Mouse (Mus musculus) cerebral cortex, adult 2 months (tissue): Measurements from ENCODE around the gene Tnks1bp1.

ENCODE experiments used
- WGBS: fragments of 180-500 bp; shearing (Covaris S2); methylation state at CpG from one replicate; pipeline ENCODE4 v1.1.7; 2018; 5-methylcytosine and 5-hydroxymethylcytosine counted together

The Tnks1bp1 gene

GRCm38 (mm10) chr2:85091325-85091724, 43.5 kb downstream of the Tnks1bp1 start:
- 70% methylated on average over 4 of the region's 4 CpGs for WGBS

- WGBS = 78% methylated on average over 1 of the region's 1 CpGs
Observed at GRCm38 (mm10) chr2:85093376-85093775, 45.6 kb downstream of the Tnks1bp1 start.

DNA sequence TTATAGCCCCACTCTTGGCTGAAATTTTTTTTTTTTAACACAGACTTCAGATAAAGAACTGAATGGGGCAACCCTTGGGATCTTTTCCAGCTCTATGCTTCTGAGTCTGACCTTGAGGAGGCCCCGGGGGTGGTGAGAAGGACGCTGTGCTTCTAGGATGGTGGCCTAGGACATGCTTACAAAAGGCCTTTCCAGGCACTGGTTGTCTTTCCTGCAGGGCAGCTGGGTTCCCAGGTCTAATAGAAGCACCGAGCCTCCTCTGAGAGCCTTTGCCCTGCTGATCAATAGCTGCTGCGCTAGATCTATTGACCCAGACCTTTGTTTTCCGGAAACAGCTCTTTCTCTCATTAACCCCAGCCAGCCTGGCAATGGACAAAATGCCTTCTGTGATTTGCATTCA, 48.1 kb downstream of the Tnks1bp1 start:
- 64% methylated on average over 5 of the region's 5 CpGs for WGBS

GRCm38 (mm10) chr2:85098014-85098413, 50.2 kb downstream of the Tnks1bp1 start:
- WGBS = 93% methylated on average over 2 of the region's 2 CpGs

- WGBS = 68% methylated on average over 7 of the region's 7 CpGs
Observed at GRCm38 (mm10) chr2:85098824-85099511, 51.1 kb downstream of the Tnks1bp1 start.

DNA sequence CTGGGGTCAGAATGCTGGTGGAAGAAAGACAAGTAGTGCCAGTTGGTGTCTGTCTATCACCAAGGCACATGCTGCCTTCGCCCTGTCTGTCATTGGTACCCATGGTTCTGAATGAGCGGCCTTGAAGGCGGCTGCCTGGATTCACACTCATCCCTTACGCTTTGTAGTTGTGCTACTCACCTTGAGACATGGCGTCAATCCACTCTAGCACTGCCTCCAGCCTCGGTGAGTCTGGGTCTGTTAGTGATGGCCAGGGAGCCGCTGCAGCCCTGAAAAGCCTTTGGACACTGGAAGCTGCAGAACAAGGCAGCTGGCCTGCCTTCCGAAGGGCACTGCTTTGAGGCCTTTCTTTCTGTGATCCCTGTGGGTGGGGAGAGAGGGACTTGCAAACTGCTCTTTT, 55.4 kb downstream of the Tnks1bp1 start:
- WGBS = 90% methylated on average over 8 of the region's 8 CpGs

DNA sequence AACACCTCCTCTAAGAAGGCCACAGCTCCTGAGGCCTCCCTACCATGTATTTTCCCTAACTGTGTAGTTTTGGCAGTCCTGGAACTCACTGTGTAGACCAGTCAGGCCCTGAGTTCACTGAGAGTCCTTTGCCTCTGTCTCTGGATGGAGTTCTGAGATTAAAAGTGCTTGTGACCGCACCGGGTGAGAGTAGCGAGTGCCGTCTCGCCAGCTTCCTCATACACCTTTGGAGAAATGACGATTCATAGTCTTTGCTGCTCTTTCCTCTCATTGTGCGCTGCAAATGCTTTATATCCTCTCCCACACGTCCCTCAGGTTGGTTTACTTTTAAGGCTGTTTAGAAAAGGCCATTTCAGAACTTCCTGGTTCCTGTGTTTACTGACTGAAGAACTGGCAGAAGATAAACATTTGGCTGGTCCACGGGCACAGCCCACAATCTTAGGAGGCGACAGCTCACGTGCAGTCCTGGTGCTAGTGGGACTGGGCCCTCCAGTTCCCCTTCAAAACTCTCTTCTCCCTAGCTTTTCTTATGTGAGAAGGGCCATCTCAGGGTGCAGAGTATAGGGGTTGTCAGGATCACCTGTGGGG, 57.7 kb downstream of the Tnks1bp1 start:
- WGBS = 76% methylated on average over 11 of the region's 11 CpGs

DNA sequence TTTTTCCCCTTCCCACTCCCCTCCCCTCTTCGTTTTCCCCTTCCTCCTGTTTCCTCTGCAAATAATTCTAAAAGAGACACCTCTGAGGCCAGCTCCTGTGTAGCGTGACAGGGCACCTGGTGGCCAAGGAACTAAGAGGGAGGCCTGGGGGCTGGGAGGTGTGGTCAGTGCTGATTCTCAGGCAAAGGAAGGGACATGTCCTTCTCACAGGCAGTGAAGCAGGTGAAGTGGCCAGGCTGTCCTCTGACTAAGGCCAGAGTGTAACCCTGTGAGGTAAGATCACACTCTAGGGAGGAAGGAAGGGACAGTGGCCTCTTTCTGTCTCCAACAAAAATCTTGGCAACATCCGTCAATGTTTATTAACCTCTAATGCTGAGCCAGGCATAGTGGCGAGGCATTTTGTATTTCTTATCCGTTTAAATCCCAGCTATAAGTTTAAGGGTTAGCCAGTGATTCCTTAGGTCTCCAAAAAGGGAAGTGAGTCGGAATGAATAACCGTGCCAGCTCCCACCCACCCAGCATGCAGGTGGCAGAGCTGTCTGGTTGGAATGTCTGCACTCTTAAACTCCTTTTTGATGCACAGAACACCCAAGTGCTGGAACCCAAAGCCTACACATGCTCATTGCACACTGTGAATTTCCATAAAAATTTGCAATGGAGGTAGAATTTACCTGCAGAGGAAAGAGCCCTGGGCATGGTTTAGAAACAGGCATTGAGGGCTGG, 58.4 kb downstream of the Tnks1bp1 start:
- 51% methylated on average over 7 of the region's 7 CpGs for WGBS

GRCm38 (mm10) chr2:85106941-85107340, 59.1 kb downstream of the Tnks1bp1 start:
- whole genome bisulfite sequencing = 68% methylated on average over 4 of the region's 4 CpGs

DNA sequence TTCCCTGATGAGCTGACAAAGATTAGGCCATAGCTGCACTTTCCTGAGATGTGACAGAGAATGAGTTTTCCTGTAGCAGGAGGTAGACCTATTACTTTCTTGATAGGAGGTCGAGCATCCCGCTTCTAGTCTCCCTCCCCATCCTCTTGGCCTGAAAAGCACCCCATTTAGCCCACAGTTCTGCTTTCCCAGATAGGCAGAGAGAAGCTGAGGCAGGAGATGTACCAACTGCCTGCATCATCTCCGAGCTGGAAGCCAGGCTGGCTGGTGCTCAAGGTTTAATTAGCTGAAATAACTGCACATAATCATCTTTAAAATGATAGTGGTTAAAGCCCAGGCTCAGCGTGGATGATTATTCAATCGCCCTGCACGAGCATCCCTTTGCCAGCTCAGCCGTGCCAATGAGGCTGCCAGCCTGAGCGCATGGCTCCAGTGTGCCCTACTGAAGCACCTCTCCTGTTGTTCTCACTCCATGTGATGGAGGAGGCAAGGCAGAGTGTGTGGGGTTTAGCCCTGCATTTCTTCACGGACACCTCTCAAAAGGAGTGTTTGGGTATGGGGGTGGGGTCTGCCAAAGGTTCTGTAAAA, 62.6 kb downstream of the Tnks1bp1 start:
- WGBS = 71% methylated on average over 9 of the region's 9 CpGs
